Mouse (Mus musculus): ENCODE data around the gene Stk32c.

Stk32c gene

GRCm38 (mm10) chr7:139191619-139192018 lies 21.5 kb downstream of the Stk32c start:
- DNase-seq: no peak

DNA sequence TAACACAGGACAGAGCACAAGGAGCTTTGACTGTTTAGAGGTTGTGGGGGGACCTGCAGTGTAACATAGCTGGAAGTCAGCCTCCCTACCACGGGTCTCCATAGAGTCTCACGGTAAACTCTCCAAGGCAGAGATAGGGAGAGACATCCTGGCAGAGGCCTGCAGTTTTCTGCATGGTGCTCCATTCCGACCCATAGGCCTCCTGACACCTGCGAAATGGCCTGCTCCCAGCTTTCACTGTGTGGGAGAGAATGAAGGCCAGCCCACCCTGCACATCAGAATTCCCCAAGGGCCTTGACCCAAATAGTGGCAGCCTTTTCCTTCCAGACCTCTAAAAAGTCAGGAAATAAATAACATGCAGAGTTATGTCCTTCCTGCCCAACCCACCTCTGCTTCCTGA lies 22.5 kb downstream of the Stk32c start:
- no peak for DNase-seq

DNA sequence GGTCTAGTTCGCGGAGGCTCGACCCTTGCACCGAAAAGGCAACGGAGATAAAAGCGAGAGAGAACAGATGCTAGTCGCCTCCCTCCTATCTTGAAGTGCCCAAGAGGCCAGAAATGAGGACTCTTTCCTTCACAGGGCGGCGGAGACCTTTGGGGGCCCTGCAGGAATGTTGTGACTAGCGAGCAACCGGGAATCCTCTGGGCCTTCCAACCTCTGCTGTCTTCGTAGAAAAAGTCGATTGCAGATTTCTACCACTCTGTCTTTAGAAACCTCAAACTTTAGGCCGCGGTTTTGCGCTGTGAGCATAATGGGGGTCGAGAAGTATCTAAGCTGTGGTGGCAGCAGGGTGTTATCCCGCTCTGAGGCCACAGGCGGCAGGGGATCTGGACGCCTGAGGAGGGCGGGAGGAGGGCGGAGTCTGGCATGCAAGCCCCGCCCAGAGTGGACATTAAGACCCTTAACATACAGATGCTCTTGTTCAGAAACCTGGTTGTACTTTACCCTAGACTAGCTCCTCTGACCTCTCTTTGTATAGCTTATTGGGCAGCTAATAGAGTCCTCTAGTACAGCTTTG lies 24.4 kb downstream of the Stk32c start:
- peak; percentile 84 for DNase-seq

DNA sequence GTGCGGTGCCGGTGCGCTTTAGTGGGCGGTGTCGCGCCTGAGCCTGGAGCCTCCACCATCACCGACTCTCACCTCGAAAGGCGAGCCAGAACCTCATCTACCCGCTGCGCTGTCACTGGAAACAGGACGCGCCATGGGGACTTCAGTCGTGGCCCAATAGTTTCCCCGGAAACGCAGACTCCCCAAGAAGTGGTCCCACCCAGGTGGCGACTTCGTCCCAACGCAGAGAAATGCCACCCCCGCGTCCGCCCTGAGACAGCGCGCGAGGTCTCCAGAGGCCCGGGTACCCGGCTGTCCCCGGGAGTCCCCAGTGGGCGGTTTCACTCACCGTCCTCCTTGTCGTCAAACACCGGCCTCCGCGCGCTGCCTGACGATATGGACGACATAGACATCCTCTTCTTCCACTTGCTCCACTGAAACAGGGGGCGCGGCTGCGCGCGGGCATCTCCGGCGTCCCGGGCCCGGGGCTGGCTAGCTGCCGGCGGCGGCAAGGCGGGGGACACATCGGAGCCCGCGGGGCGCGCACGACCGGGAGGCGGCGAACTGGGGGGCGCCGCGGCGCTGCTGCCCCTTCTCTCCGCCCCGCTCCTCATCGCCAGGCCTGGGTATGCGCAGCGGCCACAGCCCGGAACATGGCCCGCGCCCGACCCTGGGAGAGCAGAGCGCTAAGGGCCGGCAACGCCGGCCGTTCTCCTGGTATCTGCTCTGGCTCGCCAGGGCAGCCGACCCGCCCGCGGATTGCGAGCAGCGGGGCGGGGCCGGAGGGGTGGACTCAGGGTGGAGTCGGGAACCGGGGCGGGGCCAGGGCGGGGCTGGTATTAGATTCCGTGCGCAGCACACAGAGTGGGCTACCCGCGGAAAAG lies 25.1 kb downstream of the Stk32c start:
- peak; percentile 93 for DNase-seq

- DNase-seq: no peak
Measured at GRCm38 (mm10) chr7:139187277-139187676, 25.8 kb downstream of the Stk32c start.

DNA sequence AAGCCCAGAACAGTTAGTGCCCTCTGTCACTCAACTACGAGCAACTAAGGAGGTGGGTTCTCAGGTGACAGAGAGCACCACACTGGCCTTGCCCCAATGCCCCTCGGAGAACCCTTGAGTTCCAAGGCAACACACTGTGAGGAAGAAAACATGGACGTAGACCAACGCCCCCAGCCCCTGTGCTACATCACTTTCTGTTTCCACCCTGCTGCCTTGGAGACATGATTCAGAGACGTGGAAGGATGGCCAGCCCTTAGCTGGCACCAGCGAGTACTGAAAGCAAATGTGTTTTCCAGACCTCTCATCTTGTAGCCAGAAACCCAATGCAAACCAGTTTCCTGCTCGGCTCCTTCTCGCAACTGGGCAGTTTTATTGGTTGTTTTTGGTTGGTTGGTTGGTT lies 26.7 kb downstream of the Stk32c start:
- no peak for DNase-seq

GRCm38 (mm10) chr7:139185971-139186370 lies 27.1 kb downstream of the Stk32c start:
- DNase-seq: no peak

GRCm38 (mm10) chr7:139184846-139185245 lies 28.3 kb downstream of the Stk32c start:
- DNase-seq: no peak

DNA sequence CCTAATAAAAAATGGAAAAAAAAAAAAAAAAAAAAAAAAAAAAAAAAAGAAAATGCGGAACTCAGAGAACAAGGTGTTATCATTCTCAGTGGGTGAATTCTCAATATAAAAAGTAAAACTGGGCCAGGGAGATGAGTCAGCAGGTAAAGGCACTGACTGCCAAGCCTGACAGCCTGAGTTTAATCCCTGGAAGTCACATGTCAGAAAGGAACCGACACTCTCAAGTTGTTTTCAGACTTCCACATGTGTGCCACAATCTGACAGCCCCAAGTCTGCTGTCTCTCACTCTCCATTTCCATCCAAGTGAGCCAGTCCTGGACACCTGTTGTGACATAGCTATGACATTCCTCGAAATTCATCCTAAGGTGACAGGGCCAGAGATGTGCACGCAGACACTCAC lies 28.7 kb downstream of the Stk32c start:
- no peak for DNase-seq

DNA sequence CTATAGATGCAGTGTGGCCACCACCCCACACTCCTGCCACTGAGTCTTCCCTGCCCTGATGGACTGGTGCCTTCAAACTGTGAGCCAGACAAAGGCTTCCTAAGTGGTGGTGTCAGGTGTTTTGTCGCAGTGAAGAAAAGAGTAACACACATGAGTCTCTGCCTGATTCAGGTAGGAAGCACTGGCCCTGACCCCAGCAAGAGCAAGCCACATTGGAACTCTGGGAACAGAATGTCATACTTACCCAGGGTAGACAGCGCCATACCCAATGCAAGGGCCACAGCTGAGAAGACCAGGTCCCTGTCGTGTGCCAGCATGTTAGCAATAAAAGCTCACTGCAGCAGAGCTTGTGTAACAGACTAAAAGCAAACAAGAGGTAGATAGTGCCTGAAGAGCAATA lies 33.0 kb downstream of the Stk32c start:
- DNase-seq: no peak

GRCm38 (mm10) chr7:139179299-139179698 lies 33.8 kb downstream of the Stk32c start:
- no peak for DNase-seq

DNA sequence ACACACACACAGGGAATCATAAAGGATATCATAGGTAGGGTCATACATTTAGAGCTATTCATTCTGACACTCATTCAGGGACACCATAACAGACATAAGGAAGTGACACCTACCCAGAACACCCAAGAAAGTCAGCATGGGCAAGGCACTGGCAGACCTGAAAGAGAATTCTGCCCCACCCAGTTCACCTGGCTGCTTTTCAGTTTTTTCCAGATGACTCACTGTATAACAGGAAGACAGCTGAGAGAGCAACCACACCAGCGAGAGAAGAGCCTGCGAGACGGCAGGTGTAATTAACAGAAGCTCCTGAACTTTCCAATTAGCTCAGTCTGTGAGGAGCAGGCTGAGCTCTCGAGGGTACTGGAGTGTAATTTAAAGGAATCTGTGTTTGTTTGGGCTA lies 44.0 kb downstream of the Stk32c start:
- DNase-seq: no peak

DNA sequence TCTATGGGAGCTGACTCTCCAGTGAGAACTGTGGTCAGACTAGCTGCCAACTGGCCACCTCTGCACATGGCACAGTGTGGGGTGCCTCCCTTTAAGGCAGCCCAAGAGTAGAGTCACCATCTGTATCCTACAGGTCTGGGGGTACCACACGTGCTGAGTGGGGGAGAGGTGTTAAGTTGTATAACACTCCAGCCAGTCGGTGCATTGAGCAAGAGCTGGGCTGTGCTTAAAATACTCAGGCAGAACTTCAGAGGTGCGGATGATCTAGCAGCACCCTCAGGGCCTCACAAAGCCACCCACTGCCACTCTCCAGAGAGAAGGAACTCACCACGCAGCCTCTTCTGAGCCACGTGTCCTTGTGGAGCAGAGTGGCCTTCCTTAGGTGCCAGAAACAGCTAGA lies 48.7 kb downstream of the Stk32c start:
- no peak for DNase-seq

- no peak for DNase-seq
Measured at GRCm38 (mm10) chr7:139158956-139159355, 54.2 kb downstream of the Stk32c start.

DNA sequence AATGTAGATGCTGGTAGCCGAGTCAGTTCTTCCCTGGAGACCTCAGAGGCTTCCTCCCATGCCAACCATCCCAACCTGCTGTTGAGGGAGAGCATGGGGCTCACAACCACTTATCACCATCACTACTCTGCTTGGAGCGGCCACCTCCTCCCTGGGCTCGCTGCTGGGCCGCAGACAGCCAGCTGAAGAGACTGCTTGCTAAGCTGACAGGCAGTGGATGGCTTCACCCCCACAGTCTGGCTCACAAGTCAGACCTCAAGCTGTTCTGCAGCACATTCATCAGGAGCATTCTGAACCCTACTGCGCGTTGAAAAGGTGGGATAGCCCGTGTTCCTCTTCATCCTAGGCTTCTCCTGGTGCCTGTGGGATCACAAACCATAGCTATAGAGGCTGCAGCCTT lies 54.6 kb downstream of the Stk32c start:
- no peak for DNase-seq

DNA sequence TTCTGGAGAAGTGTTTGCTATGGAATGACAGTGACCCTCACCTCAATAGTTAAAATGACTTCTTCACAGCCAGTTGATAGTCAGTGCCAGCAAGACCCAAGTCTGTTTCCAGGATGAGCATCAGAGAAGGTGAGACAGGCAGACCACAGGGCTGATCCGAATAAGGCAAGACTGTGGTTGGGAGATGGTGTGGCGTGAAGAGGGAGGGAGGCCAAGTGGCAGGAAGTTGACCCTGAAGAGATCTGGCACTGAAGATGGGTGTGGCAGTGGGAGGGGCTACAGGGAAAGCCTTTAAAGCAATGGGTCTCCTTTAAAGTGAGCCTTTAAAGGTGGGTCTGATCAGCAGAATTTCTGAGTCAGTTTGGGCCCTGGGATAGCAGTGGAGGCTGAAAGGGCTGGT lies 55.6 kb downstream of the Stk32c start:
- no peak for DNase-seq

- no peak for DNase-seq
Measured at GRCm38 (mm10) chr7:139156341-139157058, 56.6 kb downstream of the Stk32c start.

- DNase-seq: no peak
Measured at GRCm38 (mm10) chr7:139152927-139153326, 60.2 kb downstream of the Stk32c start.

- DNase-seq: peak; percentile 87
Measured at GRCm38 (mm10) chr7:139151116-139151515, 62.0 kb downstream of the Stk32c start.

GRCm38 (mm10) chr7:139149373-139149772 lies 63.7 kb downstream of the Stk32c start:
- no peak for DNase-seq

DNA sequence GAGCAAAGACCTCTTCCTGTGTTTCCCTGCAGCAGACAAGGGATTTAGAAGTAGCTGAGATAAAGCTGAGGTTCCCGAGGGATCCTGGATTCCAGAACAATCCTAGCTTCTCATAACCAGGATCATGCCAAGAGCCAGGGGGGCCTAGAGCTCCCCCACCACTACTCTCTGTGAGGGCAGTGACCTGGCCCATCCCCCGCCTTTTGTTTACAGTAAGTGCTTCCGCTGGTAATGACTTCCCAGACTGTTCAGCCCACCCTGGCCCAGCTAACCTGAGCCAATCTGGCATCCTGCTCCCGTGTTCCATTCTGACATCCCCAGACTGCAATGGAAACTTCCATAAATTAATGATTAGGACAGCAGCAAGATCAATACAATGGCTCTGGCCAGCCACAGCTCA lies 65.7 kb downstream of the Stk32c start:
- peak; percentile 24 for DNase-seq

DNA sequence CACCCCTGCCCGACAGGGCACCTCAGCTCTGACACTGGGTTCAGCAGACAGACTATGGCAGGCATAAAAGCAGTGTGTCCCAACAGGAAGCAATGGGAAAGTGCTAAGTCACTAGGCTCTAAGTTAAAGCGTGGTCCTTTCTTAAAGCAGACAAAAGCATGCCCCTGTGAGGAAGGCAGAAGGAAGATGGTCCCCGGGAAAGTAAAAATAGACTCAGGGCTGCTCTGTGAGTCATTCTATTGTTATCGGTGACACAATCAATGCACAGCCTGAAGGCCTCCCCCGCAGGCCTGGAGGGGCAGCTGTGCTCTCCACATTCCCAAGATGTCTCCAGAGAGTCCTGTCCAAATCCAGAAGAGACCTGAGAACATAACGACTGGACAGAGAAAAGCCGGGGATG lies 67.2 kb downstream of the Stk32c start:
- no peak for DNase-seq

- no peak for DNase-seq
Measured at GRCm38 (mm10) chr7:139143785-139144184, 69.3 kb downstream of the Stk32c start.

GRCm38 (mm10) chr7:139139921-139140461 lies 73.1 kb downstream of the Stk32c start:
- DNase-seq: peak; percentile 78
